Mouse (Mus musculus): ENCODE results near the gene Fcamr. TPM values are rescaled to one million over a fixed set of nuclear protein-coding genes. Genes with fewer than 3 reads are reported as not detected.
A peak's percentile ranks its signal among the peaks of the same experiment; 100 is the strongest.

The Fcamr gene
- polyA plus RNA-seq, 1 experiment from 2014 or later: 0.17 TPM

DNA sequence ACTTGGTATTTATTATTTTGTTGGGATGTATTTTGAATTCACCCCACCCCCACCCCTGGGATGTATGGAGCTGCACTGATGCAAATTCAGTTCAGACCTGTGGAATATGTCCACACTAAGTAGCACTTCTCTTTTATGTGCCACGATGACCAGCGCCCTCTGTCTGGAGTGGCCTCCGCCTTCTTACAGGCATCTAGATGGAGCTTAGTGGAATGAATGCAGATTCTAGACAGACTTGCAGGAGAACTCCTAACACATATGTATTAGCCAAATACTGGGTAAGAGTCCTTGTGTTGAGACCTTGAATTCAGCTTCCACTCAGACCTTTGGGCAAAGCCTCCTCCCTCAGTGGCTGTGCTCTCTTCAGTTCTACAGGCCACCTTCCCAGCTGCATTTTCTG lies 10.2 kb downstream of the Fcamr start:
- Histone ChIP-seq H3K9me3 (no peaks in the 10 kb centered on the region), H3K4me1 (no peaks in the 10 kb centered on the region), H3K4me2 (no peak overlapping the region), H3K9ac (no peak overlapping the region), H3K27me3 (replicated peaks) (no peaks in the 10 kb centered on the region), H3K27ac (no peak overlapping the region), H3K36me3 (no peaks in the 10 kb centered on the region), H3K4me3 (replicated peaks) (no peak overlapping the region)
- ATAC-seq (ENCODE audit: insufficient read depth, low FRiP score, low read depth): no peak
- WGBS: 85% methylated on average over 3 of the region's 3 CpGs

DNA sequence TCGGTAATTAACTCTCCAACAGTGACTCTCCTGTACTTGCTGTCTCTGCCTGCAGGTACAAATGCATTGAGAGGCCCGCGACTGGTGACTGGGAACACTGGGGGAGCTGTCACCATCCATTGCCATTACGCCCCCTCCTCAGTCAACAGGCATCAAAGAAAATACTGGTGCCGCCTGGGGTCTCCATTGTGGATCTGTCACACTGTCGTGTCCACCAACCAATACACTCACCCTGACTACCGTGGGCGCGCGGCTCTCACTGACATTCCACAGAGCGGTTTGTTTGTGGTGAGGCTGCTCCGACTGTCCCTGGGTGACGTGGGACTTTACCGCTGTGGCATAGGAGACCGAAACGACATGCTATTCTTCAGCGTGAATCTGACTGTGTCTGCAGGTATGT lies 10.6 kb downstream of the Fcamr start:
- no peak overlapping the region for H3K27ac ChIP-seq
- H3K4me3 ChIP-seq (replicated peaks): no peak overlapping the region
- no peaks in the 10 kb centered on the region for H3K36me3 ChIP-seq
- H3K4me2 ChIP-seq: no peak overlapping the region
- WGBS: 64% methylated on average over 17 of the region's 17 CpGs
- H3K4me1 ChIP-seq: no peaks in the 10 kb centered on the region
- no peaks in the 10 kb centered on the region for H3K27me3 ChIP-seq (replicated peaks)
- no peaks in the 10 kb centered on the region for H3K9me3 ChIP-seq
- H3K9ac ChIP-seq: no peak overlapping the region
- ATAC-seq (ENCODE audit: insufficient read depth, low FRiP score, low read depth): no peak

GRCm38 (mm10) chr1:130819737-130820136 lies 19.0 kb downstream of the Fcamr start:
- Histone ChIP-seq H3K9me3 (no peaks in the 10 kb centered on the region), H3K9ac (no peak overlapping the region), H3K27ac (no peak overlapping the region), H3K4me1 (no peaks in the 10 kb centered on the region), H3K36me3 (no peaks in the 10 kb centered on the region), H3K4me3 (replicated peaks) (no peak overlapping the region), H3K4me2 (no peak overlapping the region), H3K27me3 (replicated peaks) (no peaks in the 10 kb centered on the region)
- 64% methylated on average over 1 of the region's 1 CpGs for WGBS
- no peak for ATAC-seq (ENCODE audit: insufficient read depth, low FRiP score, low read depth)

GRCm38 (mm10) chr1:130820316-130821148 lies 19.8 kb downstream of the Fcamr start:
- Histone ChIP-seq H3K4me2 (no peak overlapping the region), H3K27ac (no peak overlapping the region), H3K36me3 (no peaks in the 10 kb centered on the region), H3K27me3 (replicated peaks) (no peaks in the 10 kb centered on the region), H3K9me3 (no peaks in the 10 kb centered on the region), H3K4me1 (no peaks in the 10 kb centered on the region), H3K4me3 (replicated peaks) (no peak overlapping the region), H3K9ac (no peak overlapping the region)
- 70% methylated on average over 7 of the region's 7 CpGs for WGBS
- no peak; the same call in 1 of the 2 replicates for ATAC-seq (ENCODE audit: insufficient read depth, low FRiP score, low read depth)

- H3K36me3 ChIP-seq: no peaks in the 10 kb centered on the region
- H3K9ac ChIP-seq: no peak overlapping the region
- H3K9me3 ChIP-seq: no peaks in the 10 kb centered on the region
- no peak overlapping the region for H3K4me2 ChIP-seq
- H3K27ac ChIP-seq: no peak overlapping the region
- H3K4me1 ChIP-seq: no peaks in the 10 kb centered on the region
- no peaks in the 10 kb centered on the region for H3K27me3 ChIP-seq (replicated peaks)
- no peak overlapping the region for H3K4me3 ChIP-seq (replicated peaks)
- no peak for ATAC-seq (ENCODE audit: insufficient read depth, low FRiP score, low read depth)
- 80% methylated on average over 2 of the region's 2 CpGs for WGBS
Observed at GRCm38 (mm10) chr1:130821149-130821471, 20.4 kb downstream of the Fcamr start.

GRCm38 (mm10) chr1:130821911-130822625 lies 21.4 kb downstream of the Fcamr start:
- H3K27ac ChIP-seq: peak overlapping the region; percentile 33; the same call in 1 of the 2 replicates
- ATAC-seq (ENCODE audit: insufficient read depth, low FRiP score, low read depth): peak; percentile 66
- H3K9me3 ChIP-seq: no peaks in the 10 kb centered on the region
- no peaks in the 10 kb centered on the region for H3K27me3 ChIP-seq (replicated peaks)
- H3K4me2 ChIP-seq: no peak overlapping the region
- no peaks in the 10 kb centered on the region for H3K36me3 ChIP-seq
- WGBS: 46% methylated on average over 9 of the region's 9 CpGs
- H3K9ac ChIP-seq: no peak overlapping the region
- no peaks in the 10 kb centered on the region for H3K4me1 ChIP-seq
- H3K4me3 ChIP-seq (replicated peaks): no peak overlapping the region

DNA sequence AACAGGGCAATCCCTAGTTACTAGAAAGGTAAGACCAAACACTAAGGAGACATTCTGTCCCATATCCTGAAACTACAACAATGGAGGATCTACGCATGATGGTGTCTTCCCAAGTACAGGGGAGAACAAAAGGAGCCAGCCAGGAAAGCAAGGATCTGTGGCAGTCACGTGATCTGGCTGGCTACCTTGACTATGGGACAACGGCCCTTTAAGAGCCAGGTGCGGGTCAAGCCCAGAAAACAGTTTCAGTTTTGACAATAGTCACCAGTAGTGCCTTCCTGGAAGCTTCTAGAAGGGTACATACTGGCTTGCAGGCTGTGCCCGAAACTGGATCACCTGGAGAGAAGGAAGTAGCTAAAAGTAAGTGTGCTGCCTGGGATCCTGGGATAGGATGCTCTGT lies 25.7 kb downstream of the Fcamr start, which contains the start of gene Pigr:
Gene Pigr, plus strand, starts transcription at position 237 of the 400 bp plus-strand sequence.
- Histone ChIP-seq H3K4me3 (replicated peaks) (no peak within 1 kb of the TSS), H3K36me3 (no peaks in the 10 kb centered on the region), H3K4me2 (no peak within 1 kb of the TSS), H3K27me3 (replicated peaks) (no peaks in the 10 kb centered on the region), H3K4me1 (no peaks in the 10 kb centered on the region), H3K27ac (no peak within 1 kb of the TSS), H3K9ac (no peak within 1 kb of the TSS), H3K9me3 (no peaks in the 10 kb centered on the region)
- no peak for ATAC-seq (ENCODE audit: insufficient read depth, low FRiP score, low read depth)
- 84% methylated on average over 5 of the region's 5 CpGs for WGBS

GRCm38 (mm10) chr1:130828656-130829055 lies 28.0 kb downstream of the Fcamr start:
- H3K9me3 ChIP-seq: no peaks in the 10 kb centered on the region
- no peaks in the 10 kb centered on the region for H3K4me1 ChIP-seq
- no peaks in the 10 kb centered on the region for H3K27me3 ChIP-seq (replicated peaks)
- H3K9ac ChIP-seq: no peak overlapping the region
- H3K36me3 ChIP-seq: no peaks in the 10 kb centered on the region
- H3K4me3 ChIP-seq (replicated peaks): no peak overlapping the region
- no peak for ATAC-seq (ENCODE audit: insufficient read depth, low FRiP score, low read depth)
- WGBS: 78% methylated on average over 4 of the region's 4 CpGs
- H3K27ac ChIP-seq: no peak overlapping the region
- no peak overlapping the region for H3K4me2 ChIP-seq

- Histone ChIP-seq H3K27ac (no peak overlapping the region), H3K9ac (no peak overlapping the region), H3K9me3 (no peaks in the 10 kb centered on the region), H3K27me3 (replicated peaks) (no peaks in the 10 kb centered on the region), H3K4me1 (no peaks in the 10 kb centered on the region), H3K4me2 (no peak overlapping the region), H3K4me3 (replicated peaks) (no peak overlapping the region), H3K36me3 (no peaks in the 10 kb centered on the region)
- WGBS: 65% methylated on average over 8 of the region's 8 CpGs
- no peak for ATAC-seq (ENCODE audit: insufficient read depth, low FRiP score, low read depth)
Observed at GRCm38 (mm10) chr1:130829906-130830830, 29.5 kb downstream of the Fcamr start.

- Histone ChIP-seq H3K36me3 (no peaks in the 10 kb centered on the region), H3K4me2 (no peak overlapping the region), H3K27me3 (replicated peaks) (no peaks in the 10 kb centered on the region), H3K4me3 (replicated peaks) (no peak overlapping the region), H3K9ac (no peak overlapping the region), H3K9me3 (no peaks in the 10 kb centered on the region), H3K4me1 (no peaks in the 10 kb centered on the region), H3K27ac (0 out of 2 replicates have a peak overlapping the region, but pooled peaks have one; percentile 6)
- no peak for ATAC-seq (ENCODE audit: insufficient read depth, low FRiP score, low read depth)
- 73% methylated on average over 5 of the region's 5 CpGs for WGBS
Observed at GRCm38 (mm10) chr1:130832230-130833149, 31.8 kb downstream of the Fcamr start.

Data from stomach, embryonic 15.5 days (tissue).